In the genomic region with DNA sequence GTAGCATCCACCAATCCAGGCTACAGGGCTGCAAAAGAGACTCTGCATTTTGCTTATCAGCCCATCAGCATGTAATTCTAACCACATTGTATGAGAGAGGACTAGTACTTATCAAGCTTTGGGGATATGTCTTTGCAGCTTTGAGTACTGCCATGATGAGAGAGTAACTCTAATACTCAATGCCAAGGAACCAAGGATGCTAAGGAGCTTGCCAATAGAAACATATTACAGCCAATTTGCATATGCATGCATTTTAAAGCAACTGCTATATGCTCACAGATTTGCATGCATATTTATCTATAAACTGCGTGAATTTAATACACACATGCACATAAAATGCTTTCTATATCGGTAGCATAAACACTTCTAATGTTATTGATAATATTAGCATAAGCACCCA, we compare ENCODE assay signal across 22 mouse cellular contexts.
"Had no signal": no experiment of that assay in that cellular context is flagged by ENCODE, and none has a peak within 500 bp of the region (broad histone marks: within the 10 kb centered on the region; RNA-seq: fewer than 3 reads in every experiment).

No protein-coding gene starts in this region.

- H3K27ac ChIP-seq: lung, embryonic 15.5 days; macrophage; midbrain, embryonic 10.5 days; midbrain, embryonic 12.5 days; neural tube, embryonic 13.5 days; neural tube, embryonic 15.5 days had no signal

- H3K36me3 ChIP-seq: lung, embryonic 15.5 days; midbrain, embryonic 10.5 days; midbrain, embryonic 12.5 days; neural tube, embryonic 13.5 days; neural tube, embryonic 15.5 days had no signal

- ATAC-seq: liver, postnatal 0 days; lung, postnatal 0 days; midbrain, embryonic 16.5 days had no signal

- DNase-seq: liver, postnatal 0 days; lung, adult 2 months; lung, postnatal 14 days; lung, postnatal 36 days; midbrain, embryonic 14.5 days; retina, postnatal 1 day; right cerebral cortex, adult 18-20 months; right cerebral cortex, postnatal 25 days; right cerebral cortex, postnatal 4 days; spleen, adult 18-20 months; thymus, adult 2 months; thymus, postnatal 25 days; thymus, postnatal 4 days had no signal

- H3K4me1 ChIP-seq: lung, embryonic 15.5 days; midbrain, embryonic 10.5 days; midbrain, embryonic 12.5 days; neural tube, embryonic 13.5 days; neural tube, embryonic 15.5 days had no signal

- H3K9ac ChIP-seq: liver, postnatal 0 days; lung, embryonic 15.5 days; midbrain, embryonic 12.5 days; neural tube, embryonic 13.5 days; neural tube, embryonic 15.5 days had no signal

- H3K4me2 ChIP-seq: lung, embryonic 15.5 days; midbrain, embryonic 12.5 days; neural tube, embryonic 13.5 days; neural tube, embryonic 15.5 days had no signal

- H3K4me3 ChIP-seq: lung, embryonic 15.5 days; midbrain, embryonic 10.5 days; midbrain, embryonic 12.5 days; myocyte; neural tube, embryonic 13.5 days; neural tube, embryonic 15.5 days had no signal

- H3K9me3 ChIP-seq: lung, embryonic 15.5 days; midbrain, embryonic 10.5 days; midbrain, embryonic 12.5 days; neural tube, embryonic 13.5 days; neural tube, embryonic 15.5 days had no signal

- H3K27me3 ChIP-seq: lung, embryonic 15.5 days; midbrain, embryonic 12.5 days; neural tube, embryonic 13.5 days; neural tube, embryonic 15.5 days had no signal
